Mouse (Mus musculus): ENCODE measurements around the gene Tfeb. TPM values are rescaled to one million over a fixed set of nuclear protein-coding genes. Genes with fewer than 3 reads are reported as not detected.

Gene Tfeb
- polyA plus RNA-seq, 1 experiment = 51.1 TPM

GRCm38 (mm10) chr17:47805047-47805835 lies 68.4 kb downstream of the Tfeb start:
- WGBS = 57% methylated on average over 13 of the region's 13 CpGs
- Histone ChIP-seq H3K4me3 (replicated peaks; ENCODE audit: extremely low read depth, low read depth, low read length) (no peak overlapping the region), H3K4me1 (ENCODE audit: control insufficient read depth, insufficient read depth, low read length) (no peaks in the 10 kb centered on the region)
- TF ChIP-seq POLR2A (IDR thresholded peaks at IDR 0.05; ENCODE audit: borderline replicate concordance, extremely low read depth, low read depth, low read length) (no peak), CTCF (IDR thresholded peaks at IDR 0.05; ENCODE audit: insufficient read depth, low read length) (no peak)
- no peak for DNase-seq

- no peak for TF ChIP-seq CTCF (IDR thresholded peaks at IDR 0.05; ENCODE audit: insufficient read depth, low read length)
- TF ChIP-seq POLR2A (IDR thresholded peaks at IDR 0.05; ENCODE audit: borderline replicate concordance, extremely low read depth, low read depth, low read length) = no peak
- WGBS = 55% methylated on average over 9 of the region's 9 CpGs
- H3K4me3 ChIP-seq (replicated peaks; ENCODE audit: extremely low read depth, low read depth, low read length) = no peak overlapping the region
- no peaks in the 10 kb centered on the region for H3K4me1 ChIP-seq (ENCODE audit: control insufficient read depth, insufficient read depth, low read length)
- DNase-seq = no peak
These were observed 69.4 kb downstream of the Tfeb start for GRCm38 (mm10) chr17:47806230-47806629.

GRCm38 (mm10) chr17:47811265-47811800 lies 74.5 kb downstream of the Tfeb start:
- Histone ChIP-seq H3K4me1 (ENCODE audit: control insufficient read depth, insufficient read depth, low read length) (peaks cover 4% of the 10 kb centered on the region), H3K4me3 (replicated peaks; ENCODE audit: extremely low read depth, low read depth, low read length) (no peak overlapping the region)
- 85% methylated on average over 15 of the region's 15 CpGs for WGBS
- TF ChIP-seq POLR2A (IDR thresholded peaks at IDR 0.05; ENCODE audit: borderline replicate concordance, extremely low read depth, low read depth, low read length) = no peak
- no peak for DNase-seq

- no peak for DNase-seq
- Histone ChIP-seq H3K4me3 (replicated peaks; ENCODE audit: extremely low read depth, low read depth, low read length) (no peak overlapping the region), H3K4me1 (ENCODE audit: control insufficient read depth, insufficient read depth, low read length) (peaks cover 4% of the 10 kb centered on the region)
- TF ChIP-seq CTCF (IDR thresholded peaks at IDR 0.05; ENCODE audit: insufficient read depth, low read length) = no peak
- TF ChIP-seq POLR2A (IDR thresholded peaks at IDR 0.05; ENCODE audit: borderline replicate concordance, extremely low read depth, low read depth, low read length) = no peak
- WGBS = 83% methylated on average over 6 of the region's 6 CpGs
These were observed 75.4 kb downstream of the Tfeb start for GRCm38 (mm10) chr17:47812200-47812599.

- DNase-seq = no peak
- Histone ChIP-seq H3K4me1 (ENCODE audit: control insufficient read depth, insufficient read depth, low read length) (peaks cover 4% of the 10 kb centered on the region), H3K4me3 (replicated peaks; ENCODE audit: extremely low read depth, low read depth, low read length) (no peak overlapping the region)
- 25% methylated on average over 5 of the region's 5 CpGs for WGBS
- TF ChIP-seq CTCF (IDR thresholded peaks at IDR 0.05; ENCODE audit: insufficient read depth, low read length) (no peak), POLR2A (IDR thresholded peaks at IDR 0.05; ENCODE audit: borderline replicate concordance, extremely low read depth, low read depth, low read length) (no peak)
These were observed 76.8 kb downstream of the Tfeb start for GRCm38 (mm10) chr17:47813616-47814015.

GRCm38 (mm10) chr17:47814496-47814895 lies 77.7 kb downstream of the Tfeb start:
- DNase-seq = no peak
- Histone ChIP-seq H3K4me3 (replicated peaks; ENCODE audit: extremely low read depth, low read depth, low read length) (no peak overlapping the region), H3K4me1 (ENCODE audit: control insufficient read depth, insufficient read depth, low read length) (peaks cover 4% of the 10 kb centered on the region)
- TF ChIP-seq CTCF (IDR thresholded peaks at IDR 0.05; ENCODE audit: insufficient read depth, low read length) (no peak), POLR2A (IDR thresholded peaks at IDR 0.05; ENCODE audit: borderline replicate concordance, extremely low read depth, low read depth, low read length) (no peak)
- WGBS = 53% methylated on average over 6 of the region's 6 CpGs

- no peak for DNase-seq
- H3K4me3 ChIP-seq (replicated peaks; ENCODE audit: extremely low read depth, low read depth, low read length) = no peak overlapping the region
- peaks cover 4% of the 10 kb centered on the region for H3K4me1 ChIP-seq (ENCODE audit: control insufficient read depth, insufficient read depth, low read length)
- WGBS = 60% methylated on average over 10 of the region's 10 CpGs
- TF ChIP-seq CTCF (IDR thresholded peaks at IDR 0.05; ENCODE audit: insufficient read depth, low read length) (no peak), POLR2A (IDR thresholded peaks at IDR 0.05; ENCODE audit: borderline replicate concordance, extremely low read depth, low read depth, low read length) (no peak)
These were observed 78.6 kb downstream of the Tfeb start for GRCm38 (mm10) chr17:47815446-47815845.

- WGBS = 91% methylated on average over 13 of the region's 13 CpGs
- DNase-seq = no peak
- Histone ChIP-seq H3K4me3 (replicated peaks; ENCODE audit: extremely low read depth, low read depth, low read length) (no peak overlapping the region), H3K4me1 (ENCODE audit: control insufficient read depth, insufficient read depth, low read length) (peaks cover 4% of the 10 kb centered on the region)
- TF ChIP-seq CTCF (IDR thresholded peaks at IDR 0.05; ENCODE audit: insufficient read depth, low read length) = no peak
- TF ChIP-seq POLR2A (IDR thresholded peaks at IDR 0.05; ENCODE audit: borderline replicate concordance, extremely low read depth, low read depth, low read length) = no peak
These were observed 81.4 kb downstream of the Tfeb start for GRCm38 (mm10) chr17:47818038-47818725.

- Histone ChIP-seq H3K4me3 (replicated peaks; ENCODE audit: extremely low read depth, low read depth, low read length) (no peak overlapping the region), H3K4me1 (ENCODE audit: control insufficient read depth, insufficient read depth, low read length) (no peaks in the 10 kb centered on the region)
- DNase-seq = no peak
- TF ChIP-seq POLR2A (IDR thresholded peaks at IDR 0.05; ENCODE audit: borderline replicate concordance, extremely low read depth, low read depth, low read length) (no peak), CTCF (IDR thresholded peaks at IDR 0.05; ENCODE audit: insufficient read depth, low read length) (no peak)
- 73% methylated on average over 8 of the region's 8 CpGs for WGBS
These were observed 84.5 kb downstream of the Tfeb start for GRCm38 (mm10) chr17:47821339-47821738.
